Mouse (Mus musculus) hindbrain, embryonic 10.5 days (tissue): Measurements from ENCODE around the gene Serpina3i. TPM values are rescaled to one million over a fixed set of nuclear protein-coding genes. Genes with fewer than 3 reads are reported as not detected.
"Not testable (repeated sequence)": the region's sequence is repeated elsewhere in the genome, so short reads cannot be mapped to it uniquely, and the experiment has no call there.

Experiments
- DNase-seq: peaks from one replicate; pipeline ENCODE4 v3.0.0-alpha.2; 2017; ENCODE audit warnings: low spot score
- H3K27ac ChIP-seq: fragments of 300-500 bp; sonication (generic); 2 replicates; pipeline ENCODE4 v1.5.1; 2016; ENCODE audit warnings: mild to moderate bottlenecking, moderate library complexity
- H3K27me3 ChIP-seq: fragments of 300-500 bp; sonication (generic); 2 replicates; pipeline ENCODE4 v1.6.1; 2016; ENCODE audit warnings: mild to moderate bottlenecking; ENCODE audit not compliant: poor library complexity, insufficient read depth, severe bottlenecking
- H3K36me3 ChIP-seq: fragments of 300-500 bp; sonication (generic); 2 replicates; pipeline ENCODE4 v1.6.1; 2016; ENCODE audit warnings: mild to moderate bottlenecking, moderate library complexity
- H3K4me1 ChIP-seq: fragments of 300-500 bp; sonication (generic); replicated peaks from 2 replicates; pipeline ENCODE4 v1.6.1; 2016; ENCODE audit warnings: mild to moderate bottlenecking
- H3K4me3 ChIP-seq: fragments of 300-500 bp; sonication (generic); 2 replicates; pipeline ENCODE4 v1.5.1; 2016; ENCODE audit warnings: mild to moderate bottlenecking, moderate library complexity
- H3K9me3 ChIP-seq: fragments of 300-500 bp; sonication (generic); 2 replicates; pipeline ENCODE4 v1.6.1; 2016; ENCODE audit warnings: mild to moderate bottlenecking, moderate library complexity
- WGBS: fragments of 180-500 bp; shearing (Covaris S2); methylation state at CpG from one replicate; pipeline ENCODE4 v1.1.7; 2016; 5-methylcytosine and 5-hydroxymethylcytosine counted together
- polyA plus RNA-seq: library from polyadenylated mRNA; unstranded; fragments of >200 nt; fragmentation: Nextera tagmentation; extraction: Ambion mirVana; gene quantifications from 2 replicates; pipeline ENCODE4 v1.2.1, GENCODE M21; 2016

Serpina3i gene
- polyA plus RNA-seq: 0.34 TPM in 1 of 2 replicates, not detected in the other

GRCm38 (mm10) chr12:104262863-104263262, at the start of gene Serpina3i:
TSS of gene Serpina3i (plus strand) at chr12:104263122.
- no peak for DNase-seq
- H3K4me1 ChIP-seq: peaks cover 26% of the 10 kb centered on the region; the same call in 1 of the 2 replicates
- H3K36me3 ChIP-seq: no peaks in the 10 kb centered on the region
- no peaks in the 10 kb centered on the region for H3K9me3 ChIP-seq
- no peaks in the 10 kb centered on the region for H3K27me3 ChIP-seq
- H3K27ac ChIP-seq: 0 out of 2 replicates have a peak within 1 kb of the TSS, but pooled peaks have one; percentile 40
- H3K4me3 ChIP-seq: no peak within 1 kb of the TSS

DNA sequence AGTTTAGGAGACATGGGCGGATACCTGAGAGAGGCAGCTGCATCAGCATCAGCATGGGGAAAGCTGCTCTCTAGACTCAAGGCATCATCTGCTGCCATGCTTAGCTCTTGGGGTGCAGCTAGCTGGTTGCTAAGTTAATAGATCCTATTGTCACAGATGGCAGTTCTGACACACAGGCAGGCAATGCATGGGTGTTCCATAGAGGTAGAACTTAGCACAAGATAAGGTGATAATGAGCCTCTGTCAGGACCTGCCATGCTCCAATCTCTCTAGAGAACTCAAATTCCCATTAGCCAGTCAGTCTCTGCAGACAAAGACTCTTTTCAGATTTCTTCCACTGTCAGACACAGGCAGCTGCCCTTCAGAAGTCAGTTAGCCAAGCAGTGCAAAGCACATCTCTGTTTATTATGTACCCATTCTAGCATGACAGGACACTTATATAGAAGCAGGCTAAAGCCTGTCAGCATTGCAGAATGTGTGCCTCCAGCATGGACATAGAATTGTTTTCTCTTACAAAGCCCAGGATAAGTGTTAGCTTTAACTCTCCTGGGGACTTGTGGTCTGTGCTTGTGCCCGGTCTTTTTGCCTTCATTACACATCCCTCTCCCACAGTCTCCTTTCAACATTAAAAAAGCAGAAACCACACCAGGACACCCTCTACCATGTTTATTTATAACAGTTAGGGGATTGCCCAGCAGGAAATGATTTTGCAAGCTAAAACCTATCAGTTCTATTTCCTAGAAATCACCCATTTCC, 49.1 kb upstream of the Serpina3i start:
- peak overlapping the region; percentile 54; the same call in 1 of the 2 replicates for H3K27ac ChIP-seq
- H3K4me1 ChIP-seq: peaks cover 21% of the 10 kb centered on the region
- no peaks in the 10 kb centered on the region for H3K27me3 ChIP-seq
- 45% methylated on average over 2 of the region's 2 CpGs for WGBS
- DNase-seq: peak; percentile 5
- H3K4me3 ChIP-seq: no peak overlapping the region
- no peaks in the 10 kb centered on the region for H3K9me3 ChIP-seq
- H3K36me3 ChIP-seq: no peaks in the 10 kb centered on the region

GRCm38 (mm10) chr12:104214445-104214753, 48.5 kb upstream of the Serpina3i start, which contains the start of gene Serpina3f:
TSS of gene Serpina3f (plus strand) at chr12:104214544.
- H3K36me3 ChIP-seq: no peaks in the 10 kb centered on the region
- no peak within 1 kb of the TSS for H3K4me3 ChIP-seq
- H3K4me1 ChIP-seq: peaks cover 21% of the 10 kb centered on the region
- no peaks in the 10 kb centered on the region for H3K27me3 ChIP-seq
- H3K9me3 ChIP-seq: no peaks in the 10 kb centered on the region
- no peak for DNase-seq
- WGBS: 62% methylated on average over 1 of the region's 1 CpGs
- H3K27ac ChIP-seq: peak within 1 kb of the TSS; percentile 54; the same call in 1 of the 2 replicates

GRCm38 (mm10) chr12:104215249-104215648, 47.7 kb upstream of the Serpina3i start:
- H3K4me3 ChIP-seq: no peak overlapping the region
- H3K27ac ChIP-seq: no peak overlapping the region
- H3K4me1 ChIP-seq: peaks cover 21% of the 10 kb centered on the region
- no peaks in the 10 kb centered on the region for H3K36me3 ChIP-seq
- no peaks in the 10 kb centered on the region for H3K9me3 ChIP-seq
- no peak for DNase-seq
- WGBS: 90% methylated on average over 1 of the region's 1 CpGs
- no peaks in the 10 kb centered on the region for H3K27me3 ChIP-seq

DNA sequence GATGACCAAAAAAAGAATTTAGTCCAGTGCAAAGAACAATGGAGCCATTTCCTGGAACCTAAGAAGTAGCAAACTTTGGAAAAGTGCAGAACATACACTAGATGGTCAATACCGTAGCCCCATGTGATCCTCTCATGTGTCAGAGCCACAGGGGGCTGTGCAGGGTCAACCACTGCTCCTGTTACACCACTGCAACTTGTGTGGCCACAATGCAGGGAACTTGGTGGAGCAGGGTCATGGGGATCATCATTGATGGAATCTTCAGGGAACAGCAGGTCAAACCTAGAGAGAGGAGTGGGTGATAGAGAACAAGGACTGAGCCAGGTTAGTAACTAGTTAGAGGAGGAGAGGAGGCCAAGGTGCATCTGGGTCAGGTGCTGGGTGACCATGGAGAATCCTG, 41.3 kb upstream of the Serpina3i start:
- H3K4me1 ChIP-seq: peaks cover 6% of the 10 kb centered on the region; the same call in 1 of the 2 replicates
- no peaks in the 10 kb centered on the region for H3K36me3 ChIP-seq
- H3K27ac ChIP-seq: no peak overlapping the region
- WGBS: 80% methylated on average over 1 of the region's 1 CpGs
- no peak for DNase-seq
- no peaks in the 10 kb centered on the region for H3K9me3 ChIP-seq
- H3K27me3 ChIP-seq: no peaks in the 10 kb centered on the region
- H3K4me3 ChIP-seq: no peak overlapping the region

DNA sequence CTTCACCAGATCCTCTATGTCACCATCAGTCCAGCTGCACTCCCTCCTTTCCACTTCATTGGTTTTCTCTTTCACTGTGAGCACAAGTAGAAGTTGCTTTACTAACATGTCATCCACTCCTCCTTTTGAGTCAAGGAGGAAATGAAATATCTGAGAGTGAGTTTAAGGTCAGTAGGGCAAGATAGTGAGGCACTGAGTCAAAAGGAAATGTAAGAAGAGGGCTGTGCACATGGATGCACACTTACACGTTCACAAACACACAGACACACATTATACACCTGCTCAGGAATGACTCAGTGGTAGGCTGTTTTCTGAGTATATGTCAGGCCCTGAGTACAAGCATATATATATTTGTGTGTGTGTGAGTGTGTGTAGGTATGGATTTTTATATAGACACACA, 39.2 kb upstream of the Serpina3i start:
- H3K36me3 ChIP-seq: no peaks in the 10 kb centered on the region
- H3K27ac ChIP-seq: no peak overlapping the region
- WGBS: 66% methylated on average over 1 of the region's 1 CpGs

DNA sequence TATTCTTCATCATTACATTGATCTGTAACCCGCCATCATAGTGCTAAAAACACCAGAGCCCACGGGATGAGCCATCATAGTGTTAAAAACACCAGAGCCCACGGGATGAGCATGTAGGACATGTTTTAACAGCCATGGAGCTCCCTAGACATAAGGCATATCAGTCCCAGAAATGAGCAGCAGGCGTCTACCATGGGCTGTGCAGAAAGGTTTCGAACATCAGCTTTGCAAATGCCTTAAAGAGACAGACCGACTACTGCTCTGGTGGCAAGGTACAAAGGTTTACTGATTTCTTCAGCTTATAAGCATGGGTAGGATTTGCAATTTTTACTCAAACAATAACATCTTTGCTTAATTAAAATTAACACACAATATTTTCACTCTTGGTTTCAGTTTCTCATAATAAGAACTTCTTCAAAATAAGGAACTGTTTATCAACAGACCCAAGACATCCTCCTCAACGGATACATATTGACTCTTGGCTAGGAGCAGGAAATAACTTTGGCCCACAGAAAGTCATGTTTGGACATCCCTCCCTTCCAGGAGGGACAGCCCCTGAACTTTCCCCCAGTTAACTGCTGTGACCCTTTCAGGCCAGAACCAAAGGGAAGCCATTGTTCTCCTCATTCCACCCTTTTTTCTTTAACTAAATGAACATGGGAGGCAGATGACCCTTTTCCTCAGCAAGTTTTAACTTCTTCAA, 38.2 kb upstream of the Serpina3i start:
- WGBS: 70% methylated on average over 7 of the region's 7 CpGs
- Histone ChIP-seq H3K4me3 (no peak overlapping the region), H3K27me3 (no peaks in the 10 kb centered on the region), H3K9me3 (no peaks in the 10 kb centered on the region), H3K36me3 (no peaks in the 10 kb centered on the region), H3K4me1 (peaks cover 6% of the 10 kb centered on the region; the same call in 1 of the 2 replicates), H3K27ac (no peak overlapping the region)
- no peak for DNase-seq

More for the DNA sequence above, 39.2 kb upstream of the Serpina3i start:
- no peaks in the 10 kb centered on the region for H3K9me3 ChIP-seq
- no peaks in the 10 kb centered on the region for H3K27me3 ChIP-seq
- no peak for DNase-seq
- no peak overlapping the region for H3K4me3 ChIP-seq
- peaks cover 6% of the 10 kb centered on the region; the same call in 1 of the 2 replicates for H3K4me1 ChIP-seq

DNA sequence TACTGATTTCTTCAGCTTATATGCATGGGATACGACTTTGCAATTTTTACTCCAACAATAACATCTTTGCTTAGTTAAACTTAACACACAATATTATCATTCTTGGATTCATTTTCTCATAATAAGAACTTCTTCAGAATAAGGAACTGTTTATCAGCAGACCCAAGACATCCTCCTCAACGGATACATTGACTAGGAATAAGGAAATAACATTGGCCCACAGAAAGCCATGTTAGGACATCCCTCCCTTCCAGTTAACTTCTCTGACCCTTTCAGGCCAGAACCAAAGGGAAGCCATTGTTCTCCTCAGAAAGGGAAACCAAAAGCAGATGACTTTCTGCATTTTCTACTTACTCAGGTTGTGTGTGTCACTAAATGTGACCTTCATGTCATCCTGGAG, 32.2 kb upstream of the Serpina3i start:
- Histone ChIP-seq H3K36me3 (no peaks in the 10 kb centered on the region), H3K27me3 (no peaks in the 10 kb centered on the region), H3K9me3 (no peaks in the 10 kb centered on the region), H3K4me3 (no peak overlapping the region), H3K4me1 (peaks cover 7% of the 10 kb centered on the region; the same call in 1 of the 2 replicates), H3K27ac (no peak overlapping the region)
- DNase-seq: no peak
- WGBS: 66% methylated on average over 2 of the region's 2 CpGs

- Histone ChIP-seq H3K4me3 (no peak within 1 kb of the TSS), H3K4me1 (peaks cover 6% of the 10 kb centered on the region; the same call in 1 of the 2 replicates), H3K9me3 (no peaks in the 10 kb centered on the region), H3K36me3 (no peaks in the 10 kb centered on the region), H3K27me3 (no peaks in the 10 kb centered on the region), H3K27ac (no peak within 1 kb of the TSS)
- DNase-seq: no peak
- 78% methylated on average over 5 of the region's 5 CpGs for WGBS
Measured at GRCm38 (mm10) chr12:104235915-104236314, 27.0 kb upstream of the Serpina3i start, which contains the start of gene Serpina3g. TSS of gene Serpina3g (plus strand) at chr12:104236245.

GRCm38 (mm10) chr12:104238048-104238447, 24.9 kb upstream of the Serpina3i start:
- not testable (repeated sequence) for H3K4me1 ChIP-seq, H3K9me3 ChIP-seq

GRCm38 (mm10) chr12:104243307-104243706, 19.6 kb upstream of the Serpina3i start:
- Histone ChIP-seq H3K4me3 (no peak overlapping the region), H3K4me1 (peaks cover 12% of the 10 kb centered on the region), H3K27me3 (no peaks in the 10 kb centered on the region), H3K27ac (no peak overlapping the region), H3K9me3 (no peaks in the 10 kb centered on the region), H3K36me3 (no peaks in the 10 kb centered on the region)
- DNase-seq: no peak

More at GRCm38 (mm10) chr12:104238048-104238447, 24.9 kb upstream of the Serpina3i start:
- not testable (repeated sequence) for H3K27ac ChIP-seq, H3K27me3 ChIP-seq, DNase-seq, H3K36me3 ChIP-seq, H3K4me3 ChIP-seq
- 85% methylated on average over 1 of the region's 1 CpGs for WGBS

DNA sequence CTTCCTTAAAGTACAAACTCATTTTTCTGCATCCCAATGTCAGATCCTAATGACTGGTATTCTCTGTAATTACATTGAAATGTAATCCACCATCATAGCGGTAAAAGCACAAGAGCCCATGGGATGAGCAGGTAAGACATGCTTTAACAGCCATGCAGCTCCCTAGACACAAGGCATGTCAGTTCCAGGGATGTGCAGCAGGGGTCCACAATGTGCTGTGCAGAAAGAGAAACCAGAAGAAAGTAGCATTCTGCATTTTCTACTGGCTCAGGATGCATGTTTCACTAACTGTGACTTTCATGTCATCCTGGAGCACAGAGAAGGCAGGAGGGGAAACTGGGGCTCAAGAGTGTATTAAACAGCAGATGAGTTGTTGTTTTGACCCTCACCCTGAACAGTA, 17.8 kb upstream of the Serpina3i start:
- no peak for DNase-seq
- 81% methylated on average over 1 of the region's 1 CpGs for WGBS

DNA sequence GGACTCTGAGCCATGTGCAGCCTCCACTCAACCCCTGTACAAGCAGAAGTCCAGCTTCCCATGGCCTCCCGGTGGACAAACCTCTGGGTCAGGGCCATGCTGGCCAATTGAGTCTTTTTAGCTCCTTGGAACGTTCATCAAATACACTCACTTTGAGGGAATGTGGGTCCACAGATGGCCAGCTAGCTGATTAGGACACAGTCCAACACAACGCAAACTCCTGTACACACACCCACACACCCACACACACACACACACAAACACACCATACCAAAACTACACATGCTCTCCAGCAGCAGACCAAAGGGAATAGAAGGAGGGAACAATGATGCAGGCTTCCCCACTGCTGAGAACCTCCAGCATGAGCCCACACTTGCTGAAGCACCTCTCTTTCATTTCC, 17.3 kb upstream of the Serpina3i start:
- Histone ChIP-seq H3K36me3 (no peaks in the 10 kb centered on the region), H3K9me3 (no peaks in the 10 kb centered on the region), H3K27me3 (no peaks in the 10 kb centered on the region), H3K4me1 (peaks cover 12% of the 10 kb centered on the region), H3K27ac (no peak overlapping the region), H3K4me3 (no peak overlapping the region)
- 79% methylated on average over 3 of the region's 3 CpGs for WGBS
- DNase-seq: no peak

More for the DNA sequence above, 17.8 kb upstream of the Serpina3i start:
- Histone ChIP-seq H3K27me3 (no peaks in the 10 kb centered on the region), H3K9me3 (no peaks in the 10 kb centered on the region), H3K4me3 (no peak overlapping the region), H3K27ac (no peak overlapping the region), H3K4me1 (peaks cover 12% of the 10 kb centered on the region), H3K36me3 (no peaks in the 10 kb centered on the region)
